Mouse (Mus musculus): Measurements from ENCODE around the gene Suco. TPM values are rescaled to one million over a fixed set of nuclear protein-coding genes. Genes with fewer than 3 reads are reported as not detected.

Suco gene
- polyA plus RNA-seq, 1 experiment from 2014 or later: 27.9 TPM

GRCm38 (mm10) chr1:161788339-161788738, 88.1 kb downstream of the Suco start, which contains the start of gene Fasl:
Gene Fasl, minus strand, starts transcription at chr1:161788495.
- H3K36me3 ChIP-seq (ENCODE audit: insufficient read depth): no peaks in the 10 kb centered on the region
- H3K4me3 ChIP-seq (ENCODE audit: low read depth, low read length): no peak within 1 kb of the TSS
- 71% methylated on average over 9 of the region's 9 CpGs for WGBS
- no peak within 1 kb of the TSS for H3K27ac ChIP-seq (ENCODE audit: low read depth)
- H3K4me2 ChIP-seq: no peak within 1 kb of the TSS
- ATAC-seq (ENCODE audit: insufficient read depth) (no peak), DNase-seq (no peak)
- H3K4me1 ChIP-seq (ENCODE audit: insufficient read depth): no peaks in the 10 kb centered on the region
- no peaks in the 10 kb centered on the region for H3K9me3 ChIP-seq (ENCODE audit: low read depth, low read length)
- TF ChIP-seq CTCF (IDR thresholded peaks at IDR 0.05; ENCODE audit: low read depth): no peak
- H3K27me3 ChIP-seq (ENCODE audit: insufficient read depth, low read length): no peaks in the 10 kb centered on the region
- H3K9ac ChIP-seq: no peak within 1 kb of the TSS

- DNase-seq (no peak), ATAC-seq (ENCODE audit: insufficient read depth) (no peak)
- WGBS: 72% methylated on average over 2 of the region's 2 CpGs
- Histone ChIP-seq H3K4me1 (ENCODE audit: insufficient read depth) (no peaks in the 10 kb centered on the region), H3K36me3 (ENCODE audit: insufficient read depth) (no peaks in the 10 kb centered on the region), H3K9me3 (ENCODE audit: low read depth, low read length) (no peaks in the 10 kb centered on the region), H3K27ac (ENCODE audit: low read depth) (no peak overlapping the region), H3K4me3 (ENCODE audit: low read depth, low read length) (no peak overlapping the region), H3K27me3 (ENCODE audit: insufficient read depth, low read length) (no peaks in the 10 kb centered on the region), H3K4me2 (no peak overlapping the region), H3K9ac (no peak overlapping the region)
- TF ChIP-seq CTCF (IDR thresholded peaks at IDR 0.05; ENCODE audit: low read depth): no peak
These were observed 93.8 kb downstream of the Suco start for GRCm38 (mm10) chr1:161782725-161783124.

GRCm38 (mm10) chr1:161781594-161781993, 94.9 kb downstream of the Suco start:
- Histone ChIP-seq H3K4me2 (no peak overlapping the region), H3K9me3 (ENCODE audit: low read depth, low read length) (no peaks in the 10 kb centered on the region), H3K9ac (no peak overlapping the region), H3K27ac (ENCODE audit: low read depth) (no peak overlapping the region), H3K4me1 (ENCODE audit: insufficient read depth) (no peaks in the 10 kb centered on the region), H3K36me3 (ENCODE audit: insufficient read depth) (no peaks in the 10 kb centered on the region), H3K27me3 (ENCODE audit: insufficient read depth, low read length) (no peaks in the 10 kb centered on the region), H3K4me3 (ENCODE audit: low read depth, low read length) (no peak overlapping the region)
- WGBS: 86% methylated on average over 5 of the region's 5 CpGs
- no peak for TF ChIP-seq CTCF (IDR thresholded peaks at IDR 0.05; ENCODE audit: low read depth)
- DNase-seq (no peak), ATAC-seq (ENCODE audit: insufficient read depth) (no peak)

GRCm38 (mm10) chr1:161779057-161779456, 97.4 kb downstream of the Suco start:
- no peak for TF ChIP-seq CTCF (IDR thresholded peaks at IDR 0.05; ENCODE audit: low read depth)
- DNase-seq (no peak), ATAC-seq (ENCODE audit: insufficient read depth) (no peak)
- Histone ChIP-seq H3K27ac (ENCODE audit: low read depth) (no peak overlapping the region), H3K4me1 (ENCODE audit: insufficient read depth) (no peaks in the 10 kb centered on the region), H3K9me3 (ENCODE audit: low read depth, low read length) (no peaks in the 10 kb centered on the region), H3K4me3 (ENCODE audit: low read depth, low read length) (no peak overlapping the region), H3K4me2 (no peak overlapping the region), H3K9ac (no peak overlapping the region), H3K27me3 (ENCODE audit: insufficient read depth, low read length) (no peaks in the 10 kb centered on the region), H3K36me3 (ENCODE audit: insufficient read depth) (no peaks in the 10 kb centered on the region)

- Histone ChIP-seq H3K27ac (ENCODE audit: low read depth) (no peak overlapping the region), H3K4me2 (no peak overlapping the region), H3K27me3 (ENCODE audit: insufficient read depth, low read length) (no peaks in the 10 kb centered on the region), H3K4me1 (ENCODE audit: insufficient read depth) (no peaks in the 10 kb centered on the region), H3K9ac (no peak overlapping the region), H3K9me3 (ENCODE audit: low read depth, low read length) (no peaks in the 10 kb centered on the region), H3K36me3 (ENCODE audit: insufficient read depth) (no peaks in the 10 kb centered on the region), H3K4me3 (ENCODE audit: low read depth, low read length) (no peak overlapping the region)
- TF ChIP-seq CTCF (IDR thresholded peaks at IDR 0.05; ENCODE audit: low read depth): no peak
- ATAC-seq (ENCODE audit: insufficient read depth) (no peak), DNase-seq (no peak)
- 74% methylated on average over 6 of the region's 6 CpGs for WGBS
These were observed 101.3 kb downstream of the Suco start for GRCm38 (mm10) chr1:161775151-161775550.

- no peak for DNase-seq
- Histone ChIP-seq H3K27ac (ENCODE audit: low read depth) (no peak overlapping the region), H3K9me3 (ENCODE audit: low read depth, low read length) (no peaks in the 10 kb centered on the region), H3K27me3 (ENCODE audit: insufficient read depth, low read length) (no peaks in the 10 kb centered on the region), H3K4me2 (no peak overlapping the region), H3K9ac (no peak overlapping the region), H3K4me3 (ENCODE audit: low read depth, low read length) (no peak overlapping the region), H3K4me1 (ENCODE audit: insufficient read depth) (no peaks in the 10 kb centered on the region), H3K36me3 (ENCODE audit: insufficient read depth) (no peaks in the 10 kb centered on the region)
- WGBS: 56% methylated on average over 2 of the region's 2 CpGs
- TF ChIP-seq CTCF (IDR thresholded peaks at IDR 0.05; ENCODE audit: low read depth): no peak
- no peak for ATAC-seq (ENCODE audit: insufficient read depth)
These were observed 105.2 kb downstream of the Suco start for GRCm38 (mm10) chr1:161771293-161771692.

GRCm38 (mm10) chr1:161769329-161769728, 107.2 kb downstream of the Suco start:
- ATAC-seq (ENCODE audit: insufficient read depth) (no peak), DNase-seq (no peak)
- no peaks in the 10 kb centered on the region for H3K9me3 ChIP-seq (ENCODE audit: low read depth, low read length)
- no peaks in the 10 kb centered on the region for H3K4me1 ChIP-seq (ENCODE audit: insufficient read depth)
- no peak overlapping the region for H3K9ac ChIP-seq
- WGBS: 95% methylated on average over 1 of the region's 1 CpGs
- TF ChIP-seq CTCF (IDR thresholded peaks at IDR 0.05; ENCODE audit: low read depth): no peak
- no peaks in the 10 kb centered on the region for H3K27me3 ChIP-seq (ENCODE audit: insufficient read depth, low read length)
- no peak overlapping the region for H3K4me2 ChIP-seq
- H3K36me3 ChIP-seq (ENCODE audit: insufficient read depth): no peaks in the 10 kb centered on the region
- H3K27ac ChIP-seq (ENCODE audit: low read depth): no peak overlapping the region
- H3K4me3 ChIP-seq (ENCODE audit: low read depth, low read length): no peak overlapping the region

GRCm38 (mm10) chr1:161767101-161767524, 109.4 kb downstream of the Suco start:
- H3K9ac ChIP-seq: no peak overlapping the region
- no peaks in the 10 kb centered on the region for H3K27me3 ChIP-seq (ENCODE audit: insufficient read depth, low read length)
- H3K4me3 ChIP-seq (ENCODE audit: low read depth, low read length): no peak overlapping the region
- TF ChIP-seq CTCF (IDR thresholded peaks at IDR 0.05; ENCODE audit: low read depth): no peak
- ATAC-seq (ENCODE audit: insufficient read depth): no peak
- DNase-seq: no peak
- no peaks in the 10 kb centered on the region for H3K36me3 ChIP-seq (ENCODE audit: insufficient read depth)
- H3K4me1 ChIP-seq (ENCODE audit: insufficient read depth): no peaks in the 10 kb centered on the region
- no peaks in the 10 kb centered on the region for H3K9me3 ChIP-seq (ENCODE audit: low read depth, low read length)
- H3K4me2 ChIP-seq: peak overlapping the region; percentile 36
- H3K27ac ChIP-seq (ENCODE audit: low read depth): no peak overlapping the region
- 36% methylated on average over 12 of the region's 12 CpGs for WGBS

Data from lung, embryonic 14.5 days (tissue).